Mouse (Mus musculus) retina, adult 2 months (tissue): Measurements from ENCODE around the gene Axin2.

Source experiments
- DNase-seq: peaks from one replicate; pipeline ENCODE4 v3.0.0-alpha.2; 2012; ENCODE audit warnings: low read depth, low spot score

Gene Axin2

GRCm38 (mm10) chr11:108902303-108902702 is 17.8 kb upstream of the Axin2 start:
- no peak for DNase-seq

GRCm38 (mm10) chr11:108906590-108907254 is 13.4 kb upstream of the Axin2 start:
- no peak for DNase-seq

- DNase-seq = no peak
Observed at GRCm38 (mm10) chr11:108909396-108910195, 10.6 kb upstream of the Axin2 start.

GRCm38 (mm10) chr11:108910328-108910886 is 9.7 kb upstream of the Axin2 start:
- no peak for DNase-seq

- DNase-seq = no peak
Observed at GRCm38 (mm10) chr11:108910903-108911302, 9.2 kb upstream of the Axin2 start.

GRCm38 (mm10) chr11:108912174-108912573 is 8.0 kb upstream of the Axin2 start:
- DNase-seq = no peak

GRCm38 (mm10) chr11:108917422-108918324 is 2.5 kb upstream of the Axin2 start:
- DNase-seq = peak; percentile 71

- peak; percentile 68 for DNase-seq
Observed at GRCm38 (mm10) chr11:108920636-108921505, 722 bp downstream of the Axin2 start.

GRCm38 (mm10) chr11:108921506-108922455 is 1.6 kb downstream of the Axin2 start:
- DNase-seq = no peak

- DNase-seq = no peak
Observed at GRCm38 (mm10) chr11:108922511-108923187, 2.5 kb downstream of the Axin2 start.

GRCm38 (mm10) chr11:108923188-108923575 is 3.0 kb downstream of the Axin2 start:
- no peak for DNase-seq

- DNase-seq = no peak
Observed at GRCm38 (mm10) chr11:108923781-108924180, 3.6 kb downstream of the Axin2 start.

- no peak for DNase-seq
Observed at GRCm38 (mm10) chr11:108924346-108924745, 4.2 kb downstream of the Axin2 start.

- peak; percentile 56 for DNase-seq
Observed at GRCm38 (mm10) chr11:108925202-108925601, 5.1 kb downstream of the Axin2 start.

GRCm38 (mm10) chr11:108925826-108926225 is 5.7 kb downstream of the Axin2 start:
- DNase-seq = no peak

- no peak for DNase-seq
Observed at GRCm38 (mm10) chr11:108926345-108927092, 6.4 kb downstream of the Axin2 start.

- no peak for DNase-seq
Observed at GRCm38 (mm10) chr11:108927093-108927444, 6.9 kb downstream of the Axin2 start.

GRCm38 (mm10) chr11:108928096-108928495 is 7.9 kb downstream of the Axin2 start:
- DNase-seq = no peak
